ENCODE assay signal across 18 mouse cellular contexts in the genomic region with DNA sequence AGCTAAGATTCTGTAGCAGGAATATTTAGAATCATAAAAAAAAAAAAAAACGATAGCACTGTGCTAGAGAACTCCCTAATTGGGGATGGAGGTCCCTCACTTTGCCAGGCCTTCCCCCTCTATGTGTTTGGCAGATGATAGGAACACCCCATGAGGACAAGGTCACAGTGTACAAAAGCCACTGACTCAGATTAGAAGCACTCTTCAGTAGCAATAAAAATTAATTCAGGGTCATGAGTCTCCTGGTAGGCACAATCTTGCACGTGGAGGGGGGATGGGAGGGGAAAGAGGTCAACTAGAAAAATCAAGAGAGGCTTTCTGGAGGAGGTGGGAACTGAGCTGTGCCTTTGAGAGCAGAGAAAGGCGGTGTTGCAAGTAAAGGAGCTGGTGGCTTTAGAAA.
A peak's percentile ranks its signal among the peaks of the same experiment; 100 is the strongest.
DNase-seq lines count a peak whose midpoint lies in the region; ATAC-seq lines count a peak whose summit lies in the region.
"Had no signal": no experiment of that assay in that cellular context is flagged by ENCODE, and none has a peak within 500 bp of the region (broad histone marks: within the 10 kb centered on the region; RNA-seq: fewer than 3 reads in every experiment).

No protein-coding gene starts in this region.

- peak; percentile 57 to 82 for DNase-seq in adrenal gland, adult (ENCODE audit: inconsistent age in 2 of 2, low spot score in 1 of 2)
- DNase-seq in adrenal gland, postnatal 4 days (ENCODE audit: low spot score in 2 of 2): no peak
- peak; percentile 45 for DNase-seq in A20 (ENCODE audit: low read depth, low spot score)
- DNase-seq in adrenal gland, adult 8-10 months: peak; percentile 51
- peak; percentile 29 for DNase-seq in adrenal gland, postnatal 25 days
- no peak for DNase-seq in lung, postnatal 10 days
- DNase-seq in left cerebral cortex, adult 18-20 months (ENCODE audit: low spot score in 2 of 2): no peak
- DNase-seq: B cell, adult 2 months; cerebellum, adult 2 months; cerebellum, adult 9-11 months; cerebellum, postnatal 25 days; gastrocnemius, postnatal 25 days; heart, adult 18-20 months; heart, postnatal 4 days; kidney, adult 2 months had no signal

- no peak for ATAC-seq in megakaryocyte-erythroid progenitor cell, adult 5-6 weeks (replicated peaks; ENCODE audit: low FRiP score, low TSS enrichment, poor library complexity, severe bottlenecking)
- ATAC-seq: forebrain, embryonic 14.5 days; Patski had no signal

Comparison
In these comparisons a context has a peak if more than half of its experiments do, and no peak if none do; other contexts are left out.
1. DNase-seq: peak in adrenal gland, adult (2 of 2), A20 (single experiment), adrenal gland, adult 8-10 months (single experiment) and adrenal gland, postnatal 25 days (single experiment); none in adrenal gland, postnatal 4 days (0 of 2), lung, postnatal 10 days (single experiment) and left cerebral cortex, adult 18-20 months (0 of 2).